Mouse (Mus musculus): Measurements from ENCODE around the gene Pdhb.

Pdhb gene

DNA sequence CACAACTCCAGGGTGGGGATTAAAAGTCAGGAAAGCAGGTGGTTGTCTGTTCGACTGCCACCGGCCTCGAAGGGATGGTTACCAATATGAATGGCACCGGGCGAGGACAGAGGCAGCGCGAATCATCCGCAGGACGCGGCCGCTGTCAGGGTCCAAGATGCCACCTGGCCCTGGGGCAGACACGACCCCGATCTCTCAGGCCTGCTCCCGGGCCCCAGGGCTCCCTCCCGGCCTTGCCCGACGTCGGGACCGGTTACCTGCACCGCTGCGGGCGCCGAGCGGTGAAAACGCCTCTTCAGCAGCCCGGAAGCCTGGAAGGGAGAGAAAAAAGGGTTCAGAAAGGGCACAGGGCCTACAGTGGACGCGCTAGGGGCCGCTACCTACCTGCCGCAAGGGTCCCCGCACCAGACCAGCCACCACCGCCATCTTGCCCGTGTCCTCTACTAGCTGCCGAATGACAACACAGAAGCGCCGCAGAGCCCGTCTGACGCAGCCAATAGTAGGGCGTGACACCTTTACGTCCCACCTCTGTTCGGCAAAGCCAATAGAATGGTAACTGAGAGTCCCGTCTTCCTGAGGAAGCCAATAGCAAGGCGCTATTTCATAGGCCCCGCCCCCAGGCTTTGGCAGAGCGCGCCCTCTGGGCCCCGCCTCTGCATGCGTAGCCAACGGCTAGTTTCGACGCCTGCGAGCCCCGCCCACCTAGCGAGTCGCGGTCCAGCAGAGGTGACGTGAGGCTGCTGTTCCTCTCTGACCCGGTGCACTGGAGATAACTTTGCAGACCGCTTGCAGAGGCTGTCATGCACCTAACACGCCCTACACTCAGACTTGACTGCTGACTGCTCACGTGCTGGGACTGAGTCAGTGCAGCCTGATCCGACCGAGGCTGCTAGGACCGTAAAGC is at the start of gene Pdhb:
Gene Pdhb, minus strand, starts transcription at position 519 of the 904 bp plus-strand sequence.
- DNase-seq = peak; percentile 100

DNA sequence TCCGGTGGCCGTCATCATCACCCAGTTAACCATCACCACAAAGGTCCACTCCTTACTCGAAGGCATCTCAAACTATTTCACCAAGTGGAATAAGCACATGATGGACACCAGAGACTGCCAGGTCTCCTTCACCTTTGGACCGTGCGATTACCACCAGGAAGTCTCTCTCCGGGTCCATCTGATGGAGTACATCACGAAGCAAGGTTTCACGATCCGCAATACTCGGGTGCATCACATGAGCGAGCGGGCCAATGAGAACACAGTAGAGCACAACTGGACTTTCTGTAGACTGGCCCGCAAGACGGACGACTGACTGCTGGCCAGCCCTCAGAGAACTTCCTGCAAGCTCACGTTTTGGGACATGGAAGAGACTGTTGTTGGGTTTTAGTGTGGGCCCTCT is 49.7 kb upstream of the Pdhb start:
- DNase-seq = no peak

DNA sequence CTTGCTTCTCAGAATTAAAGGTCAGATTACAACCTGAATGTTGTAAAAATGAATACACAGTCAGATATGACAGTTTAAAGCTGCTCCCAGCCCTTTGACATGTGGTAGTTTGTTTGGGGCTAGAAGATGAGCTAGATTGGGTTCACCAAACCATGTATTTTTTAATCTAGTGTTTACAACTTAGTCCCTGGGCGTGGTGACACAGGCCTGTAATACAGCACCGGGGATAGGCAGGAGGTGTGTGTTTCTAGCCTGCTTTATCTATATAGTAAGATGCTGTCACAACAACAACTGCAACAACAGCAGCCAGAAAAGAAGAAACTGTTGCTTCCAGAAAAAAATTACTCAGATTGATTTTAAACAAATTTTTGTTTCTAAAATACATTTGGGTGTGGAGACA is 48.1 kb upstream of the Pdhb start:
- DNase-seq = no peak

DNA sequence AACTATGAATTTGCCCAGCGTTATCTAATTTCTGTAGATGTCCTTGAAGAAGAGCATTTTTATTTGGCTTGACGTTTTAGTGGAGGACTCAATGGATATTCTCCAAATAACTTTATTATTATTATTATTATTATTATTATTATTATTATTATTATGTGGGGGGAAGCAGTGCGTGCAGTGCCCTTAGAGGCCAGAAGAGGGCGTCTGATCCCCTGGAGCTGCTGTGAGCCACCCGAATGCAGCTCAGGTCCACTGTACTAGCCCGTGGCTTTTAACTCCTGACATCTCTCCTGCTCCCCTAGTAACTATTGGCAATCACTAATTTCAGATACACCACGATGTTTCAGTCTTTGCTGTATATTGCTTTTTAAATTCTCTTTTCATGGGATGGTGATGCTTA is 47.5 kb upstream of the Pdhb start:
- no peak for DNase-seq

DNA sequence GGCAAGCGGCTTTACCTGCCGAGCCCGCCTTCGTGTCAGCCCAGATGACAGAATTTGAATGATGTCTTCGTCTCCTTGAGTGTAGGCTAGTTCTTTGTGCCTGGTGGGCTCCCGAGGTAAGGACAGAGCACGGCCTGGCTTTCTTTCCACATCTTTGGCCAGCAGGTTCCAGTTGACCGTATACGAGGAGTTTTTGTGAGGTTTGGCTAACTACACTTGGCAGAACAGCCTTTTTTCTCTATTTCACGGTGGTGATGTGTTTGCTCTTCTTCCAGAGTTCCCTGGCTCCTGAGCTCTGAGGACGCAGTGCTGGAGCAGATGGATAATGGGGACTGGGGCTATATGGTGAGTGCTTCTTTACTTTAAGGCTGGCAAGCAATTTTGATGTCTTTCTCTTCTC is 47.1 kb upstream of the Pdhb start:
- no peak for DNase-seq

DNA sequence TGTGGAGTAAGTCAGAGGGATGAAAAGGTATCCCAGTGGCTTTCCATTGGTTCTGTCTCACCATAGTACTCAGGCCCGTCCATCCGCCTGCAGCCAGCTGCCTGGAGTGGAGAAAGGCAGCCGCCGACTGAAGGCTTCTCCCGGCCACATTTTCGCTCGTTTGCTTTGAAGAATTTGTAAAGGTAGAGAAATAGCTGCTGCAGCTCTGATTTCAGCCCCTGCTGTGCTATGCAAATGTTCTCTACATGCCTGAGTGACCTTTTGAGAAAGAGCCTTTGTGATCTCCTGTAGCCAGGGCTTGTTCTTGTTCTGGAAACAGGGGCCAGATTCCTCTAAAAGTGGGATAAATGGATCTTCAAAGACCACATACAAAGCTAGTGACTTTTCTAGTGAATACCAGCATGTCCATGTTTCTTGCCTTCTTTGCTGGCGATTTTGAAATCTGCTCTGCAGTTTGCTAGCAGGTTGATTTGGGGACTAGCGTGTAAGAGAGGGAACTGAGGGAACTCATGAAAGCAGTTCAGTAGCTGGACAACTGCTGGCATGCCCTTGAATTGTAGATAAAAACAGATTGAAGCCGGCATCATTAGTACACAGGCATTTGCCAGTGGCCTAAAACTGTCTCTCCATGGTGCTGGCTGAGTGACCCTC is 46.0 kb upstream of the Pdhb start:
- no peak for DNase-seq

DNA sequence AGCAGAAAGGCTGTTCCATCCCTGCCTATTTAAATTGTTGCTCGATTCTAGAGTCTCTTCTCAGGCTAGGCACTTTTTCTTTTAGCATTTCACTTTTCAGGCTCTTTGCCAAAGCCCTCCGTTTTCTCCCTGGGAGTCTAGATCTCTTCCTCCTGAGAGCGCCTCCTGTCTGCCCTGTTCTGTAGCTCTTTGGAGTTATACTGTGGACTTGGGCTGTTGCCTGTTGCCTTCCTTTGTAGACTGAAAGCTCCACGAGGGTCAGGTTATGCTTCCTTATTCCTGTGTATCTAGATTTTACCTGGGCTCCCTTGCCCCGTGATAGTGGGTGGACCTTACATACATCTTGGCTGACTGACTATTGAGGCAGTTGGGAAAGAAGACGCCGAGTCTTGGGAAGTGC is 45.4 kb upstream of the Pdhb start:
- no peak for DNase-seq

DNA sequence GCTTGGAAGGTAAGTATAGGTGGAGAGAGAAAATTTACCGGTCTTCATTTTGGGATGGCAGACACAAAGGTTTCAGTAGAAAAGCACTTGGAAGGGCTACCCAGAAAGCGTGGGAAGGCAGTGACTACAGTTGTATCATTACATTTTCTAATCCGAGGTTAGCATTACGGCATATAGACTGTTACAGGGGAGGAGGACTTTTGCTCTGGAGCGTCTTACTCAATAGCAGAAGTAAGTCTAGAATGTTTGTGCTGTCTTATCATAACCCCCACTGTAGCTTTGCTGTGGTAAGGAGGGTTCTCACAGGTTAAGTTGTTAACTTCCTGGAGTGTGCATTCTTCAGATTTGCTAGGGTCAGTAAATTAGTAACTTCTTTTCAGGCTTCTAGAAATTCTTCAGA is 43.3 kb upstream of the Pdhb start:
- DNase-seq = no peak

DNA sequence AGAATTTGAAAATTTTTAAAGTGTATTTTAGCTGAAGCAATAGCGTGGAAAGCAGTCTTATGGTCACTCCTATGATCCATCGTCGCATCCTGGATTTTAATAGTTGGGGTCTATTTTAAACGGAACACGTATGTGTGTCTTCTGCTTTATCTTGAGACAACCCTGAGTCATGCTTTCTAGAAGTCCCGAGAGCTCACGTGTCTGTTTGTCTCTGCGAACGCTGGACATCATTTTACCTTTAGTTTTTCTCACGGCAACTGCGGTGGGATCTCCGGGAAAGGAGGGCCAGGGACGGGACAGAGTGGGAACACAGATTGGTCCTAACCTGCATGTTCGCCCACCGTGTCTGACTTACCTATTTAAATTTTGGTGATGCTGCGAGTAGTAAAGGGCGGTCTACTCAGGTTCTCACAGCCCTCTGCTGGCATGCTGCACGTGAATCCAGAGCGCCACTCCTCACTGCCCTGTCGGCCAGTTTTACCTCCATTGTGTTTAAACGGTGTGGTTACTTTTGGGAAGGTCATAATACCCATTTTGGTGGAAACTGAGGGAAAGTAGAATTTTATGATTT is 42.5 kb upstream of the Pdhb start:
- DNase-seq = no peak

DNA sequence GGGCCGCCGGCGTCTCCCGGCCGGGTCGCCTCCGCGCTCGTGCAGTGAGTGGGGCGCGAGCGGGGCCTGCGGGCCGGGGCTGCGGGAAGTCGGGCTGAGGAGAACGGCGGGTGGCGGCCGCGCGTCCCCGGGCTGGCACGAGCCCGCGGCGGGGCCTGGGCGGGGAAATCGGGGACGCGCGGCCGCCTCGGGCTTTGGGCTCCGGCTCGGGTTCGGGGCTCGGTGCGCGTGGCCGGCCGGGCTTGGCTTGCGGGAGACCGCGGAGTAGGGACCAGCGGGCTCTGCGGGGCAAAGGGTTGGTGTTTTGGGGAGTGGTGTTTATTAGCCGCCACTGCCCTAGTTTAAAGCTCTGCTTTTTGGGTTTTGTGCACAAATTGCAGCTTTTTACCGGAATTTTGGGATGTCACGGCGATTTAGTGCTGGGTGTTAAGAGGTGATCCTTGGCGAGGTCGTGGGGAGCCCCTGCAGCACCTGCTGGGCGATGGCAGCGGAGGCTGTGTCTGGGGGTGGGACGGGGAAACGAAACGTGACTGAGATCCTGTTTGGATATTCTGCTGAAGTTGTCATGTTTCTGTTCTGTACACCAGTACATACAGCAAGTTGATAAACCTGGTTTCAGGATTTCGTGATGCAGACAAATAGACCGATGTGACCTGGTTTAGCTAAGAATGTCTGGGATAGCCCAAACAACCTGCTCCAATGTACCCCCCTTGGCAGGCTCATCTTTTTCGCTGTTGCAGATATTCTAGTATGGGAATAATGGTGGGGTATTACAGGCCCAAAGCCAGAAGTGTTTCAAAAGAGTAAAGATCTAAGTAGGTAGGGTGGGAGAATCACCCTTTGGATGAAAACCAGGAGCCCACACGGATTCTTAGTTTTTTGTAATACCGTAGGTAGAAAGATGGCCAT is 41.7 kb upstream of the Pdhb start:
- DNase-seq = peak; percentile 67

GRCm38 (mm10) chr14:8213803-8214224 is 41.0 kb upstream of the Pdhb start, which contains the start of gene Kctd6:
Kctd6 (plus strand) TSS chr14:8214140.
- peak; percentile 97 for DNase-seq

GRCm38 (mm10) chr14:8212996-8213395 is 40.2 kb upstream of the Pdhb start:
- no peak for DNase-seq

- DNase-seq = no peak
Measured at GRCm38 (mm10) chr14:8209896-8210295, 37.1 kb upstream of the Pdhb start.

- peak; percentile 93 for DNase-seq
Measured at GRCm38 (mm10) chr14:8208876-8209275, 36.1 kb upstream of the Pdhb start.

DNA sequence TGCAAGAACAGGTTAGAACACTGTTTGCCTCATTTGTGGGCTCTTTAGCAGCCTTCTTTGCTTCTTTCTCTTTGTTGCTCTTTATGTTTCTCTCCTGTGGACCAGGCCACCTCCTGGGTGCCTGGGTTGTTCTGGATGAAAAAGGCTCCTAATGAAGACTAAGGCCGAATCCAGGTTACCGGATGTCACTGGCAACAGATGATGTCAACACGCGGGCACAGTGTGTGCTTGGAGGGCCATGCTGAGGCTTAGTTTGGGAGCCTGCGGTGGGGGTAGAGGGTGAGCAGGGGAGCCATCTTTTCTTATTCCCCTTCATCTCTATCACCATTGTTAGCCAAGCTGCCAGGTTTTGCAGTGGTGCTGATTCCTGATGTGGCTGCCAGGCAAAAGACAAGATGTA is 34.7 kb upstream of the Pdhb start:
- no peak for DNase-seq

GRCm38 (mm10) chr14:8207105-8207504 is 34.3 kb upstream of the Pdhb start:
- DNase-seq = no peak

DNA sequence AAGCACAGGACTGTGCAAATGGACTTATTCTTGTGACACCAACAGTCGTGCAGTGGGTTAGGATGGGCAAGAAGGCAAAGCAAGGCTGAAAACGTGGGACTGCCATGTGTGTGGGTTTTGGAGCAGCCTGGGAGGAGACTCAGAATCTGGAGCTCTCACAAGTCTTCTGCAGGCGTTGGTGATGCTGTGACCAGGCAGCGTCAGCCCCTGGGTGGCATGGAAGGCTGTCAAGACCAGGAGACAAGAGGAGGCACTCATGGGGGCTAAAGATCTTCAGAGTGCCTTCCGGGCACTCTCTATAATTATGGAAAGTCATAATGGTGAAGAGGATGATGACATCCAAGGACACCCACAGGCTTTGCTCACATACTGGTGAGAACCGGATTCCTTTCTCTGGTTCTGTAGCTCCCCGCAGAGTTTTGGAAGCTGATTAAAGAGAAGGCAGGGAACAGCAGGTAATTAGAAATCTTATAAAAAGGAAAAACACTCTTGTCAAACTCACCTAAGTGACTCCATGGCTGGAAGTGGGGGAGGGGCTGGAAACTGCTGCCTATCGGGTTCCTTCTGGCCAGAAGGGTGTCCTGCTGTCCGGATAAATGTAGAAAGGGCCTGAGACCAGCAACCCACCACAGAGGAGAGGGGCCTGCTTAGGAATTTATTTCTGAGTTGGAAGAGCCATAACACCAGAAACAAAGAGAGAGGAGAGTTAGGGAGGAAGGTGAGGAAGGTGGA is 33.5 kb upstream of the Pdhb start:
- DNase-seq = no peak

DNA sequence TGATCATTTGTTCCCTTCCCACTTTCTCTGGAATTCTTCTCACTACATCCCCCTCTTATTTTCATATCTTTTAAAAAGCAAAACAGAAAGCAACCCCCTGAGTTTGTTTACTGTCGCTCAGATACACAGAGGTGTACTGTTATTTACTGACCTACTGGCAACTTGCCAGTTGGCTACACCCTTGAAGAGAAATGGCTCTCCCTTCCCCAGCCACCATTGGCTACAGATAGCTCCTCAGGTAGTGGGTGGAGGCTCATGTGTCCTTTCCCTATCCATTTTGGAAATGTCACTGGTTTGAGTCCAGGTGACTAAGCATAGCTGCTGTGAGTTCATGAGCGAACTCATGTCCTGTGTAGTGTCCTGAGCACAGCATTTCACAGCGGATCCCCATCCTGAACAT is 28.9 kb upstream of the Pdhb start:
- no peak for DNase-seq

GRCm38 (mm10) chr14:8200769-8201168 is 27.9 kb upstream of the Pdhb start:
- no peak for DNase-seq

GRCm38 (mm10) chr14:8192727-8193126 is 19.9 kb upstream of the Pdhb start:
- no peak for DNase-seq

DNA sequence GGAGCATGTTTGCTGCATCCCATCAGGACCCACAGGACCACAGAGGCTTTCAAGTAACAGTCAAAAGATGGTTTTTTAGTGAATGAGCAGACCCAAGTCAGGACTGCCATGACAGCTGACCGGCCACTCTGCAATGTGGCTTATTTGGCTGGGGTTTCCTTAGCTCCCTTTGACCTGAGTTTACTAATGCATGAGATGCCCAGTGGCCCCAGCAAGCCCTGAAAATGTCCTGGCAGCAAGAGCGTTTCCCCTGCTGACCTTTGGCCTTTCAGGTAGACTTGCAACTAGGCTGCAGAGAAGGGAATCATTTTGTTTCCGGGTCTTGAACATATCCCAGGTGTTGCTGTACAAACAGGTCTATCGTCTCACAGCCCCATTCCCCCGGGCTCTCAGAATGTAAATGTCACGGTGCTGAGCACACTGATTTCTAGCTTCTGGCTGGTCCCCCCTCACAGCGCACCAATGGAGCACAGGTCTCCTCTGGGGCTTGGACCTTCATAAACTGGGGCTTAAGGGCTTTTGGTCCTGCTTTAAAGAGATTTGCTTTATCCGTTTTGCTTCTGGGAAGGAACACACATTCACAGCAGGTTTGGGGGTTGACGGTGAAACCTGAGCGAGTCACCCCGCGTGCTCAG is 18.6 kb upstream of the Pdhb start:
- no peak for DNase-seq

DNA sequence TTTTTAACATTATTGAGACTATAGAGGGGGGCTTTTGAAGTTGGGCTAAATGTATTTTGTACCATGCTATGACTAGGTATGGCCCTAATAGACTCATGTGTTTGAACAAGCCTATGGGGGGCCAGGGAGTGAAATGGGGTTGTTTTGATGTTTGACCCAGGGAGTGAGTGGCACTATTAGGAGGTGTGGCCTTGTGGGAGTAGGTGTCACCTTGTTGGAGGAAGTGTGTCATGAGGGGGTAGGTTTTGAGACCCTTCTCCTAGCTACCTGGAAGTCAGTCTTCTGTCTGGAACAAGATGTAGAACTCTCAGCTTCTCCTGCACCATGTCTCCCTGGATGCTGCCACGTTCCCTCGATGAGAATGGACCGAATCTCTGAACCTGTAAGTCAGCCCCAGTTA is 17.7 kb upstream of the Pdhb start:
- DNase-seq = no peak

Data from layer of hippocampus, adult 9-11 months (tissue).